Mouse (Mus musculus) embryo, embryonic 10 days (tissue): ENCODE results near the gene Grifin.
A peak's percentile ranks its signal among the peaks of the same experiment; 100 is the strongest.

Experiments used
- DNase-seq: peaks from one replicate; pipeline ENCODE4 v3.0.0-alpha.2; 2015; ENCODE audit warnings: low spot score

Grifin gene

GRCm38 (mm10) chr5:140549306-140550047 lies 15.4 kb downstream of the Grifin start:
- DNase-seq, result peak; percentile 75

GRCm38 (mm10) chr5:140546332-140546731 lies 18.5 kb downstream of the Grifin start:
- DNase-seq, result no peak

- DNase-seq, result no peak
These were observed 19.2 kb downstream of the Grifin start for GRCm38 (mm10) chr5:140545651-140546050.

GRCm38 (mm10) chr5:140542811-140543575 lies 21.9 kb downstream of the Grifin start:
- DNase-seq, result no peak

GRCm38 (mm10) chr5:140540106-140540505 lies 24.8 kb downstream of the Grifin start:
- DNase-seq, result peak; percentile 90

GRCm38 (mm10) chr5:140538111-140538683 lies 26.7 kb downstream of the Grifin start:
- peak; percentile 22 for DNase-seq

- no peak for DNase-seq
These were observed 38.1 kb downstream of the Grifin start for GRCm38 (mm10) chr5:140526754-140527153.

GRCm38 (mm10) chr5:140521196-140521595 lies 43.7 kb downstream of the Grifin start:
- DNase-seq, result no peak

GRCm38 (mm10) chr5:140517921-140518230 lies 47.0 kb downstream of the Grifin start:
- no peak for DNase-seq

GRCm38 (mm10) chr5:140517159-140517920 lies 47.5 kb downstream of the Grifin start:
- DNase-seq, result no peak

- peak; percentile 65 for DNase-seq
These were observed 49.9 kb downstream of the Grifin start for GRCm38 (mm10) chr5:140514799-140515486.

GRCm38 (mm10) chr5:140513921-140514320 lies 51.0 kb downstream of the Grifin start:
- no peak for DNase-seq
